In genomic region chr16:77394054-77394716, GRCm38 (mm10) we compare ENCODE assay signal across 19 mouse cellular contexts.
DNase-seq lines count a peak whose midpoint lies in the region; ATAC-seq and TF ChIP-seq lines count a peak whose summit lies in the region.
"Had no signal": no experiment of that assay in that cellular context is flagged by ENCODE, and none has a peak within 500 bp of the region (broad histone marks: within the 10 kb centered on the region; RNA-seq: fewer than 3 reads in every experiment).

No protein-coding gene starts in this region.

- no peaks in the 10 kb centered on the region for H3K9me3 ChIP-seq in liver, embryonic 11.5 days (ENCODE audit: control insufficient read depth, low read length)
- H3K9me3 ChIP-seq in intestine, embryonic 15.5 days: no peaks in the 10 kb centered on the region
- no peaks in the 10 kb centered on the region for H3K9me3 ChIP-seq in hindbrain, postnatal 0 days (ENCODE audit: low read length)
- H3K9me3 ChIP-seq: embryonic facial prominence, embryonic 15.5 days; forebrain, embryonic 10.5 days; hindbrain, embryonic 10.5 days had no signal

- H3K4me1 ChIP-seq in liver, adult 2 months (ENCODE audit: control insufficient read depth, insufficient read depth, low read length): peaks cover 18% of the 10 kb centered on the region
- H3K4me1 ChIP-seq in liver, embryonic 11.5 days (replicated peaks; ENCODE audit: control insufficient read depth, insufficient read depth, low read length): no peaks in the 10 kb centered on the region
- H3K4me1 ChIP-seq in intestine, embryonic 15.5 days (replicated peaks): no peaks in the 10 kb centered on the region
- no peaks in the 10 kb centered on the region for H3K4me1 ChIP-seq in hindbrain, postnatal 0 days (ENCODE audit: insufficient read depth, low read length)
- H3K4me1 ChIP-seq: embryonic facial prominence, embryonic 15.5 days had no signal

- ATAC-seq in liver, embryonic 11.5 days (replicated peaks; ENCODE audit: low FRiP score): no peak
- peak; percentile 81 for ATAC-seq in intestine, embryonic 15.5 days
- no peak for ATAC-seq in hindbrain, postnatal 0 days
- ATAC-seq: forebrain, embryonic 14.5 days had no signal

- TF ChIP-seq CTCF in liver, adult 2 months (IDR thresholded peaks at IDR 0.05; ENCODE audit: low read depth, low read length): no peak
- no peak for TF ChIP-seq CTCF in hindbrain, postnatal 0 days (IDR thresholded peaks at IDR 0.05; ENCODE audit: low read depth)

- no peak overlapping the region for H3K4me2 ChIP-seq in liver, embryonic 11.5 days
- no peak overlapping the region for H3K4me2 ChIP-seq in intestine, embryonic 15.5 days (replicated peaks)
- H3K4me2 ChIP-seq in hindbrain, postnatal 0 days (ENCODE audit: low read depth, low read length): no peak overlapping the region
- H3K4me2 ChIP-seq: embryonic facial prominence, embryonic 15.5 days; heart, embryonic 11.5 days; hindbrain, embryonic 14.5 days had no signal

- peak; percentile 17 for DNase-seq in adrenal gland, postnatal 14 days
- DNase-seq in adrenal gland, adult 18-20 months (ENCODE audit: low spot score in 2 of 2): no peak
- peak; percentile 94 for DNase-seq in liver, adult 2 months (ENCODE audit: extremely low read depth, low read depth, low spot score)
- DNase-seq in liver, embryonic 11.5 days (ENCODE audit: low spot score): no peak
- DNase-seq in ZHBTc4 (ENCODE audit: low read depth, low spot score): peak; percentile 11
- DNase-seq in hindbrain, postnatal 0 days (ENCODE audit: low spot score): no peak
- DNase-seq: cerebellum, adult 2 months; cerebellum, postnatal 10 days; embryo, embryonic 11 days; gastrocnemius, postnatal 36 days; heart, adult 18-20 months had no signal

- H3K4me3 ChIP-seq in liver, adult 2 months (ENCODE audit: insufficient read depth, low read depth, low read length): no peak overlapping the region
- no peak overlapping the region for H3K4me3 ChIP-seq in liver, embryonic 11.5 days (ENCODE audit: low read depth, low read length)
- no peak overlapping the region for H3K4me3 ChIP-seq in intestine, embryonic 15.5 days (replicated peaks)
- no peak overlapping the region for H3K4me3 ChIP-seq in hindbrain, postnatal 0 days (ENCODE audit: low read length)
- H3K4me3 ChIP-seq: embryonic facial prominence, embryonic 15.5 days; erythroblast, embryonic 14.5 days; forebrain, embryonic 10.5 days; hindbrain, embryonic 10.5 days had no signal

- H3K9ac ChIP-seq in liver, adult 2 months (ENCODE audit: low read depth, low read length): no peak overlapping the region
- H3K9ac ChIP-seq in liver, embryonic 11.5 days (ENCODE audit: low read depth, low read length): no peak overlapping the region
- H3K9ac ChIP-seq in intestine, embryonic 15.5 days: no peak overlapping the region
- H3K9ac ChIP-seq in hindbrain, postnatal 0 days (replicated peaks; ENCODE audit: low read length): no peak overlapping the region
- H3K9ac ChIP-seq: embryonic facial prominence, embryonic 15.5 days; hindbrain, embryonic 14.5 days had no signal

- H3K79me2 ChIP-seq in liver, adult 2 months (ENCODE audit: control insufficient read depth, insufficient read depth, low read length): no peaks in the 10 kb centered on the region; the same call in 1 of the 2 replicates

- H3K36me3 ChIP-seq in liver, adult 2 months (ENCODE audit: control insufficient read depth, insufficient read depth, low read length): no peaks in the 10 kb centered on the region
- H3K36me3 ChIP-seq in liver, embryonic 11.5 days (ENCODE audit: control insufficient read depth, insufficient read depth, low read length): no peaks in the 10 kb centered on the region
- H3K36me3 ChIP-seq in intestine, embryonic 15.5 days: no peaks in the 10 kb centered on the region
- no peaks in the 10 kb centered on the region for H3K36me3 ChIP-seq in hindbrain, postnatal 0 days (ENCODE audit: insufficient read depth, low read length)
- H3K36me3 ChIP-seq: embryonic facial prominence, embryonic 15.5 days had no signal

- WGBS in liver, adult 2 months: 16% methylated on average over 3 of the region's 3 CpGs
- WGBS in liver, embryonic 11.5 days: 63% methylated on average over 3 of the region's 3 CpGs
- 42% methylated on average over 3 of the region's 3 CpGs for WGBS in intestine, embryonic 15.5 days
- WGBS in hindbrain, postnatal 0 days: 56% methylated on average over 3 of the region's 3 CpGs

- H3K27me3 ChIP-seq in liver, adult 2 months (ENCODE audit: control insufficient read depth, insufficient read depth, low read length): no peaks in the 10 kb centered on the region
- H3K27me3 ChIP-seq in liver, embryonic 11.5 days (replicated peaks; ENCODE audit: control insufficient read depth, insufficient read depth, low read length): no peaks in the 10 kb centered on the region
- no peaks in the 10 kb centered on the region for H3K27me3 ChIP-seq in intestine, embryonic 15.5 days (replicated peaks)
- H3K27me3 ChIP-seq in hindbrain, postnatal 0 days (ENCODE audit: insufficient read depth, low read length): no peaks in the 10 kb centered on the region
- H3K27me3 ChIP-seq: embryonic facial prominence, embryonic 15.5 days had no signal

- TF ChIP-seq POLR2A in liver, adult 2 months (IDR thresholded peaks at IDR 0.05; ENCODE audit: extremely low read depth, insufficient read depth, low read length): no peak

- peak overlapping the region; percentile 76 for H3K27ac ChIP-seq in liver, adult 2 months (replicated peaks; ENCODE audit: insufficient read depth, low read depth, low read length)
- no peak overlapping the region for H3K27ac ChIP-seq in liver, embryonic 11.5 days (ENCODE audit: low read depth, low read length)
- H3K27ac ChIP-seq in intestine, embryonic 15.5 days: no peak overlapping the region
- no peak overlapping the region for H3K27ac ChIP-seq in hindbrain, postnatal 0 days
- H3K27ac ChIP-seq: embryonic facial prominence, embryonic 15.5 days; forebrain, embryonic 10.5 days; hindbrain, embryonic 10.5 days had no signal

Comparison
In these comparisons a context has a peak if more than half of its experiments do, and no peak if none do; other contexts are left out.
1. DNase-seq: peak in adrenal gland, postnatal 14 days (single experiment), liver, adult 2 months (single experiment) and ZHBTc4 (single experiment); none in adrenal gland, adult 18-20 months (0 of 2), liver, embryonic 11.5 days (single experiment) and hindbrain, postnatal 0 days (single experiment).